Mouse (Mus musculus) neural tube, embryonic 14.5 days (tissue): ENCODE results near the gene Insc. TPM values are rescaled to one million over a fixed set of nuclear protein-coding genes. Genes with fewer than 3 reads are reported as not detected.

ENCODE experiments used
- ATAC-seq: fragments of 200-750 bp; cut with Nextera tagmentation; 2 replicates; pipeline ENCODE4 v1.8.0; 2017; ENCODE audit warnings: low read depth, mild to moderate bottlenecking, moderate TSS enrichment, moderate library complexity
- H3K27ac ChIP-seq: fragments of 300-500 bp; sonication (generic); 2 replicates; pipeline ENCODE4 v1.5.1; 2014; ENCODE audit warnings: low read depth, mild to moderate bottlenecking, control low read depth, low read length, moderate library complexity, mixed read lengths
- H3K27me3 ChIP-seq: fragments of 300-500 bp; sonication (generic); 2 replicates; pipeline ENCODE4 v1.6.1; 2014; ENCODE audit warnings: low read length; ENCODE audit not compliant: control insufficient read depth, insufficient read depth
- H3K36me3 ChIP-seq: fragments of 300-500 bp; sonication (generic); 2 replicates; pipeline ENCODE4 v1.6.1; 2014; ENCODE audit warnings: low read length, mixed read lengths; ENCODE audit not compliant: control insufficient read depth, insufficient read depth
- H3K4me1 ChIP-seq: fragments of 300-500 bp; sonication (generic); 2 replicates; pipeline ENCODE4 v1.6.1; 2014; ENCODE audit warnings: low read length; ENCODE audit not compliant: control insufficient read depth, insufficient read depth
- H3K4me2 ChIP-seq: fragments of 300-500 bp; sonication (generic); 2 replicates; pipeline ENCODE4 v1.6.1; 2014; ENCODE audit warnings: mild to moderate bottlenecking, low read depth, low read length, control low read depth
- H3K4me3 ChIP-seq: fragments of 300-500 bp; sonication (generic); 2 replicates; pipeline ENCODE4 v1.5.1; 2014; ENCODE audit warnings: low read depth, low read length, control low read depth, mixed read lengths
- H3K9ac ChIP-seq: fragments of 300-500 bp; sonication (generic); replicated peaks from 2 replicates; pipeline ENCODE4 v1.6.1; 2014; ENCODE audit warnings: low read depth, mild to moderate bottlenecking, control low read depth, low read length, mixed read lengths
- H3K9me3 ChIP-seq: fragments of 300-500 bp; sonication (generic); 2 replicates; pipeline ENCODE4 v1.6.1; 2016; ENCODE audit warnings: low read length; ENCODE audit not compliant: control insufficient read depth
- WGBS: fragments of 180-500 bp; shearing (Covaris S2); extraction: QIAGEN DNeasy Blood & Tissue Kit; methylation state at CpG from one replicate; pipeline ENCODE4 v1.1.7; 2014; 5-methylcytosine and 5-hydroxymethylcytosine counted together
- polyA plus RNA-seq: library from polyadenylated mRNA; unstranded; fragments of >200 nt; fragmentation: Nextera tagmentation; extraction: Ambion mirVana; gene quantifications from 2 replicates; pipeline ENCODE4 v1.2.1, GENCODE M21; 2014

Gene Insc
- polyA plus RNA-seq, 1 experiment from 2014 or later, result 2.1 TPM

GRCm38 (mm10) chr7:114753471-114753870 lies 10.0 kb downstream of the Insc start:
- Histone ChIP-seq H3K36me3 (no peaks in the 10 kb centered on the region), H3K27ac (no peak overlapping the region), H3K4me1 (no peaks in the 10 kb centered on the region), H3K4me3 (no peak overlapping the region), H3K27me3 (no peaks in the 10 kb centered on the region), H3K4me2 (no peak overlapping the region), H3K9ac (no peak overlapping the region), H3K9me3 (no peaks in the 10 kb centered on the region)
- WGBS, result 42% methylated on average over 2 of the region's 2 CpGs
- no peak for ATAC-seq

GRCm38 (mm10) chr7:114754196-114754595 lies 10.7 kb downstream of the Insc start:
- 51% methylated on average over 1 of the region's 1 CpGs for WGBS
- Histone ChIP-seq H3K27me3 (no peaks in the 10 kb centered on the region), H3K27ac (no peak overlapping the region), H3K4me1 (no peaks in the 10 kb centered on the region), H3K9ac (no peak overlapping the region), H3K36me3 (no peaks in the 10 kb centered on the region), H3K4me3 (no peak overlapping the region), H3K4me2 (no peak overlapping the region), H3K9me3 (no peaks in the 10 kb centered on the region)
- no peak for ATAC-seq

GRCm38 (mm10) chr7:114754626-114755025 lies 11.1 kb downstream of the Insc start:
- no peak for ATAC-seq
- 87% methylated on average over 8 of the region's 8 CpGs for WGBS
- H3K27ac ChIP-seq, result no peak overlapping the region

GRCm38 (mm10) chr7:114762660-114763059 lies 19.2 kb downstream of the Insc start:
- Histone ChIP-seq H3K27me3 (no peaks in the 10 kb centered on the region), H3K36me3 (no peaks in the 10 kb centered on the region), H3K4me2 (no peak overlapping the region), H3K9ac (no peak overlapping the region), H3K9me3 (no peaks in the 10 kb centered on the region), H3K4me3 (no peak overlapping the region), H3K27ac (no peak overlapping the region), H3K4me1 (no peaks in the 10 kb centered on the region)
- ATAC-seq, result no peak
- WGBS, result 51% methylated on average over 2 of the region's 2 CpGs

More at GRCm38 (mm10) chr7:114754626-114755025, 11.1 kb downstream of the Insc start:
- Histone ChIP-seq H3K4me2 (no peak overlapping the region), H3K27me3 (no peaks in the 10 kb centered on the region), H3K4me3 (no peak overlapping the region), H3K9ac (no peak overlapping the region), H3K9me3 (no peaks in the 10 kb centered on the region), H3K36me3 (no peaks in the 10 kb centered on the region), H3K4me1 (no peaks in the 10 kb centered on the region)

GRCm38 (mm10) chr7:114765273-114765672 lies 21.8 kb downstream of the Insc start:
- no peak overlapping the region for H3K27ac ChIP-seq
- no peak for ATAC-seq
- H3K9ac ChIP-seq, result no peak overlapping the region
- no peaks in the 10 kb centered on the region for H3K4me1 ChIP-seq
- H3K36me3 ChIP-seq, result no peaks in the 10 kb centered on the region
- H3K9me3 ChIP-seq, result no peaks in the 10 kb centered on the region
- H3K4me2 ChIP-seq, result no peak overlapping the region
- 78% methylated on average over 3 of the region's 3 CpGs for WGBS
- no peaks in the 10 kb centered on the region for H3K27me3 ChIP-seq
- no peak overlapping the region for H3K4me3 ChIP-seq

- Histone ChIP-seq H3K4me3 (no peak overlapping the region), H3K9me3 (no peaks in the 10 kb centered on the region), H3K9ac (no peak overlapping the region), H3K36me3 (no peaks in the 10 kb centered on the region), H3K27me3 (no peaks in the 10 kb centered on the region), H3K4me1 (no peaks in the 10 kb centered on the region), H3K27ac (no peak overlapping the region), H3K4me2 (no peak overlapping the region)
- ATAC-seq, result no peak
- 83% methylated on average over 3 of the region's 3 CpGs for WGBS
Observed at GRCm38 (mm10) chr7:114766523-114766922, 23.0 kb downstream of the Insc start.

GRCm38 (mm10) chr7:114768516-114768915 lies 25.0 kb downstream of the Insc start:
- no peaks in the 10 kb centered on the region for H3K27me3 ChIP-seq
- 94% methylated on average over 5 of the region's 5 CpGs for WGBS

GRCm38 (mm10) chr7:114769041-114769440 lies 25.5 kb downstream of the Insc start:
- H3K4me2 ChIP-seq, result no peak overlapping the region
- no peak for ATAC-seq
- H3K9me3 ChIP-seq, result no peaks in the 10 kb centered on the region
- H3K9ac ChIP-seq, result no peak overlapping the region
- H3K27ac ChIP-seq, result no peak overlapping the region
- 93% methylated on average over 4 of the region's 4 CpGs for WGBS
- no peak overlapping the region for H3K4me3 ChIP-seq
- no peaks in the 10 kb centered on the region for H3K4me1 ChIP-seq
- H3K36me3 ChIP-seq, result no peaks in the 10 kb centered on the region
- no peaks in the 10 kb centered on the region for H3K27me3 ChIP-seq

More at GRCm38 (mm10) chr7:114768516-114768915, 25.0 kb downstream of the Insc start:
- no peak overlapping the region for H3K4me3 ChIP-seq
- no peak overlapping the region for H3K4me2 ChIP-seq
- no peaks in the 10 kb centered on the region for H3K36me3 ChIP-seq
- no peak overlapping the region for H3K9ac ChIP-seq
- ATAC-seq, result no peak
- H3K4me1 ChIP-seq, result no peaks in the 10 kb centered on the region
- H3K9me3 ChIP-seq, result no peaks in the 10 kb centered on the region
- H3K27ac ChIP-seq, result no peak overlapping the region

- Histone ChIP-seq H3K9ac (no peak overlapping the region), H3K36me3 (no peaks in the 10 kb centered on the region), H3K9me3 (no peaks in the 10 kb centered on the region), H3K4me3 (no peak overlapping the region), H3K4me2 (no peak overlapping the region), H3K4me1 (no peaks in the 10 kb centered on the region), H3K27ac (no peak overlapping the region), H3K27me3 (no peaks in the 10 kb centered on the region)
- 93% methylated on average over 3 of the region's 3 CpGs for WGBS
- ATAC-seq, result no peak
Observed at GRCm38 (mm10) chr7:114770586-114770985, 27.1 kb downstream of the Insc start.

GRCm38 (mm10) chr7:114771801-114772200 lies 28.3 kb downstream of the Insc start:
- no peak overlapping the region for H3K4me2 ChIP-seq
- H3K27ac ChIP-seq, result no peak overlapping the region
- H3K9me3 ChIP-seq, result no peaks in the 10 kb centered on the region
- H3K27me3 ChIP-seq, result no peaks in the 10 kb centered on the region
- no peaks in the 10 kb centered on the region for H3K36me3 ChIP-seq
- 85% methylated on average over 7 of the region's 7 CpGs for WGBS
- no peak for ATAC-seq
- H3K4me1 ChIP-seq, result no peaks in the 10 kb centered on the region
- no peak overlapping the region for H3K4me3 ChIP-seq
- H3K9ac ChIP-seq, result no peak overlapping the region
